Mouse (Mus musculus): Measurements from ENCODE around the gene Yaf2. TPM values are rescaled to one million over a fixed set of nuclear protein-coding genes. Genes with fewer than 3 reads are reported as not detected.

Yaf2 gene
- total and polyA plus RNA-seq, 3 experiments = 37.7 to 50.7 TPM; not detected in 1

DNA sequence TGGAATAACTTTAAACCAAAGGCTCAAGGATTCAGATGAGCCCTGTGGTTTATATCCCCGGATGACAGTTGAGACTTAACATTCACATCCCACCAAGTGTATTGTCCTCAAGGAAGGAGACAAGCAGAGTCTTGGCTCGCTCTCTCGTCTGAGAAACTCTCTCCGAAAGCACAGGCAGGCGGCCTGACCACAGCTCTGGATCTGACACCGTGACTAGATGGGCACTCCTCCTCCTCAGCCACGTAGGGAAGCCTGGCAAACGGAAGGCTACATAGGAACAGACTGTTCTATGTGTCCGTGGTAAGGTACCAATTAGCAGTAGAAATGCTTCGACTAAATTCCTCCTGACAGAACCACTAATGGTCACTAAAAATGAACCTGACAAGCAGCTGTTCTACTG lies 10.1 kb downstream of the Yaf2 start:
- H3K27ac ChIP-seq (ENCODE audit: control insufficient read depth, low read depth, low read length) = no peak overlapping the region
- no peak for DNase-seq (ENCODE audit: low read depth, low spot score)
- H3K27me3 ChIP-seq (ENCODE audit: control insufficient read depth in 1 of 2, insufficient read depth in 2 of 2, low read length in 2 of 2) = no peaks in the 10 kb centered on the region
- H3K9me3 ChIP-seq (replicated peaks; ENCODE audit: insufficient read depth, low read length) = no peaks in the 10 kb centered on the region
- no peaks in the 10 kb centered on the region for H3K4me1 ChIP-seq (ENCODE audit: control insufficient read depth in 1 of 2, insufficient read depth in 2 of 2, low read length in 2 of 2)
- H3K36me3 ChIP-seq (ENCODE audit: control insufficient read depth in 1 of 2, insufficient read depth in 2 of 2, low read length in 2 of 2) = peaks cover 0 to 1% of the 10 kb centered on the region in 2 experiments; a peak in 2 of 4 replicates
- no peak for TF ChIP-seq MAFK (IDR thresholded peaks at IDR 0.05; ENCODE audit: borderline replicate concordance, low read depth, low read length)
- no peak for TF ChIP-seq MAX (IDR thresholded peaks at IDR 0.05; ENCODE audit: low read length)
- TF ChIP-seq ZC3H11A (IDR thresholded peaks at IDR 0.05; ENCODE audit: low read depth, low read length) = no peak
- TF ChIP-seq ZMIZ1 (IDR thresholded peaks at IDR 0.05; ENCODE audit: low read depth, low read length) = no peak
- TF ChIP-seq CTCF (IDR thresholded peaks at IDR 0.05 in 2 of 3, conservative IDR thresholded peaks at IDR 0.05 in 1 of 3; ENCODE audit: control insufficient read depth in 1 of 3, insufficient read depth in 1 of 3, low read depth in 2 of 3, low read length in 3 of 3, poor library complexity in 1 of 3, severe bottlenecking in 1 of 3) = no peak
- no peak for TF ChIP-seq MEF2A (IDR thresholded peaks at IDR 0.05; ENCODE audit: extremely low read depth, insufficient replicate concordance, low read depth, low read length, poor library complexity, severe bottlenecking)
- no peak overlapping the region for H3K9ac ChIP-seq (ENCODE audit: control insufficient read depth, low read depth, low read length, poor library complexity, severe bottlenecking)
- no peak overlapping the region for H3K4me3 ChIP-seq (ENCODE audit: control insufficient read depth in 1 of 2, insufficient read depth in 1 of 2, low read depth in 2 of 2, low read length in 2 of 2)
- H3K79me2 ChIP-seq (ENCODE audit: control insufficient read depth, insufficient read depth, low read length, poor library complexity) = peaks cover 29% of the 10 kb centered on the region

DNA sequence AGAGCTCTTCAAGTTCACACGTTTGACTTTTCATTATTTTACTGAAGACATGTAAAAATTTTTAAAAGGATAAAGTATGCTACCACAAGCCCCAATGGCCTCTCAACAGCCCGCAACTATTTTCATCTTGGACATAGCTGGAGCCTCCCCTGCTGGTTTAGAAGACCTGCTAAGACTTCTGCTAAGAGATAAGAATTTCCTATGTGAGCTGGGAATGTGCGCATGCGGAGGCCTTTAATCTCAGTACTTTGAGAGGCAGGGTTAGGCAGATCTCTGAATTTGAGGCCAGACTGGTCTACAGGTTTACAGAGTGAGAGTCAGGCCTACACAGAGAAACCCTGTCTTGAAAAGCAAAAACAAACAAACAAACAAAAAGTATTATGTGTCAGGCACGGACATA lies 11.4 kb downstream of the Yaf2 start:
- Histone ChIP-seq H3K36me3 (ENCODE audit: control insufficient read depth in 1 of 2, insufficient read depth in 2 of 2, low read length in 2 of 2) (peaks cover 0 to 1% of the 10 kb centered on the region in 2 experiments; a peak in 2 of 4 replicates), H3K27ac (ENCODE audit: control insufficient read depth, low read depth, low read length) (no peak overlapping the region), H3K4me3 (ENCODE audit: control insufficient read depth in 1 of 2, insufficient read depth in 1 of 2, low read depth in 2 of 2, low read length in 2 of 2) (no peak overlapping the region), H3K27me3 (ENCODE audit: control insufficient read depth in 1 of 2, insufficient read depth in 2 of 2, low read length in 2 of 2) (no peaks in the 10 kb centered on the region), H3K79me2 (ENCODE audit: control insufficient read depth, insufficient read depth, low read length, poor library complexity) (peaks cover 27% of the 10 kb centered on the region), H3K9me3 (replicated peaks; ENCODE audit: insufficient read depth, low read length) (no peaks in the 10 kb centered on the region), H3K4me1 (ENCODE audit: control insufficient read depth in 1 of 2, insufficient read depth in 2 of 2, low read length in 2 of 2) (no peaks in the 10 kb centered on the region), H3K9ac (ENCODE audit: control insufficient read depth, low read depth, low read length, poor library complexity, severe bottlenecking) (no peak overlapping the region)
- DNase-seq (ENCODE audit: low read depth, low spot score) = no peak
- TF ChIP-seq GABPA (IDR thresholded peaks at IDR 0.05; ENCODE audit: low read depth, low read length) = no peak
- no peak for TF ChIP-seq ZMIZ1 (IDR thresholded peaks at IDR 0.05; ENCODE audit: low read depth, low read length)
- TF ChIP-seq CHD1 (IDR thresholded peaks at IDR 0.05; ENCODE audit: low read depth, low read length) = no peak
- TF ChIP-seq HCFC1 (IDR thresholded peaks at IDR 0.05; ENCODE audit: low read depth, low read length) = no peak
- no peak for TF ChIP-seq MYB (IDR thresholded peaks at IDR 0.05; ENCODE audit: low read depth, low read length)
- no peak for TF ChIP-seq USF1 (IDR thresholded peaks at IDR 0.05; ENCODE audit: low read depth, low read length)
- no peak for TF ChIP-seq POLR2AphosphoS5 (IDR thresholded peaks at IDR 0.05; ENCODE audit: borderline replicate concordance, low read depth, low read length)
- no peak for TF ChIP-seq EP300 (IDR thresholded peaks at IDR 0.05; ENCODE audit: low read depth in 1 of 2, low read length in 2 of 2)
- TF ChIP-seq TCF12 (IDR thresholded peaks at IDR 0.05; ENCODE audit: low read depth, low read length) = no peak
- TF ChIP-seq SMC3 (IDR thresholded peaks at IDR 0.05; ENCODE audit: low read depth, low read length) = no peak
- TF ChIP-seq ZKSCAN1 (IDR thresholded peaks at IDR 0.05; ENCODE audit: low read depth, low read length) = no peak
- no peak for TF ChIP-seq USF2 (IDR thresholded peaks at IDR 0.05; ENCODE audit: borderline replicate concordance in 1 of 2, insufficient read depth in 1 of 2, low read depth in 1 of 2, low read length in 2 of 2)
- no peak for TF ChIP-seq ZNF384 (IDR thresholded peaks at IDR 0.05; ENCODE audit: low read depth, low read length)
- TF ChIP-seq TBP (IDR thresholded peaks at IDR 0.05; ENCODE audit: low read depth, low read length) = no peak
- no peak for TF ChIP-seq ZC3H11A (IDR thresholded peaks at IDR 0.05; ENCODE audit: low read depth, low read length)
- TF ChIP-seq POLR2AphosphoS2 (IDR thresholded peaks at IDR 0.05; ENCODE audit: low read length) = no peak
- no peak for TF ChIP-seq UBTF (IDR thresholded peaks at IDR 0.05; ENCODE audit: borderline replicate concordance, insufficient read depth, low read depth, low read length)

Data from MEL (cell line).